Mouse (Mus musculus): Measurements from ENCODE around the gene Epn1.

Epn1 gene

GRCm38 (mm10) chr7:5080010-5080751, at the start of gene Epn1:
Epn1 (plus strand) TSS chr7:5080235.
- DNase-seq, result peak; percentile 98

GRCm38 (mm10) chr7:5030554-5031275, 49.3 kb upstream of the Epn1 start:
- DNase-seq, result no peak

GRCm38 (mm10) chr7:5031496-5031895, 48.5 kb upstream of the Epn1 start:
- DNase-seq, result no peak

- no peak for DNase-seq
These were observed 46.2 kb upstream of the Epn1 start, which contains the start of gene 4632433K11Rik for GRCm38 (mm10) chr7:5033818-5034217. 4632433K11Rik (plus strand) TSS chr7:5034118.

GRCm38 (mm10) chr7:5035628-5036027, 44.4 kb upstream of the Epn1 start:
- DNase-seq, result no peak

GRCm38 (mm10) chr7:5036136-5036535, 43.9 kb upstream of the Epn1 start:
- no peak for DNase-seq

- DNase-seq, result no peak
These were observed 43.0 kb upstream of the Epn1 start for GRCm38 (mm10) chr7:5037026-5037425.

- no peak for DNase-seq
These were observed 42.6 kb upstream of the Epn1 start for GRCm38 (mm10) chr7:5037467-5037866.

GRCm38 (mm10) chr7:5038109-5038732, 41.8 kb upstream of the Epn1 start, which contains the start of gene Zfp784:
Zfp784 (minus strand) TSS chr7:5038446.
- peak; percentile 96 for DNase-seq

- no peak for DNase-seq
These were observed 41.1 kb upstream of the Epn1 start for GRCm38 (mm10) chr7:5038940-5039339.

- no peak for DNase-seq
These were observed 35.1 kb upstream of the Epn1 start for GRCm38 (mm10) chr7:5044981-5045380.

GRCm38 (mm10) chr7:5046112-5046511, 33.9 kb upstream of the Epn1 start:
- DNase-seq, result no peak

- DNase-seq, result peak; percentile 47
These were observed 32.7 kb upstream of the Epn1 start for GRCm38 (mm10) chr7:5047313-5047712.

- DNase-seq, result peak; percentile 82
These were observed 28.5 kb upstream of the Epn1 start, which contains the start of gene Zfp580 for GRCm38 (mm10) chr7:5051193-5052192. Zfp580 (plus strand) TSS chr7:5051538.

- DNase-seq, result no peak
These were observed 27.6 kb upstream of the Epn1 start for GRCm38 (mm10) chr7:5052438-5052837.

- peak; percentile 21 for DNase-seq
These were observed 27.1 kb upstream of the Epn1 start for GRCm38 (mm10) chr7:5052931-5053343.

- no peak for DNase-seq
These were observed 26.4 kb upstream of the Epn1 start for GRCm38 (mm10) chr7:5053456-5054179.

GRCm38 (mm10) chr7:5056651-5057263, 23.3 kb upstream of the Epn1 start:
- DNase-seq, result peak; percentile 30

GRCm38 (mm10) chr7:5057381-5057780, 22.7 kb upstream of the Epn1 start:
- DNase-seq, result no peak

- peak; percentile 11 for DNase-seq
These were observed 22.2 kb upstream of the Epn1 start for GRCm38 (mm10) chr7:5057804-5058203.

GRCm38 (mm10) chr7:5058631-5059030, 21.4 kb upstream of the Epn1 start:
- DNase-seq, result no peak

Data from kidney, postnatal 14 days (tissue).